Mouse (Mus musculus) ovary, postnatal 14 days (tissue): ENCODE data around the gene Gck.

ENCODE experiments used
- DNase-seq: peaks from one replicate; pipeline ENCODE4 v3.0.0; 2022; ENCODE audit warnings: low spot score

The Gck gene

GRCm38 (mm10) chr11:5949586-5950352 is at the start of gene Gck:
Gck (minus strand) TSS chr11:5950081.
- DNase-seq, result no peak

GRCm38 (mm10) chr11:5998472-5998871 is 48.6 kb upstream of the Gck start:
- DNase-seq, result no peak

GRCm38 (mm10) chr11:5995989-5996388 is 46.1 kb upstream of the Gck start:
- DNase-seq, result peak; percentile 87

GRCm38 (mm10) chr11:5994880-5995279 is 45.0 kb upstream of the Gck start:
- no peak for DNase-seq

GRCm38 (mm10) chr11:5994212-5994611 is 44.3 kb upstream of the Gck start:
- no peak for DNase-seq

- peak; percentile 21 for DNase-seq
Measured at GRCm38 (mm10) chr11:5990910-5991309, 41.0 kb upstream of the Gck start.

- DNase-seq, result no peak
Measured at GRCm38 (mm10) chr11:5989954-5990593, 40.2 kb upstream of the Gck start.

- DNase-seq, result no peak
Measured at GRCm38 (mm10) chr11:5988126-5988525, 38.2 kb upstream of the Gck start.

GRCm38 (mm10) chr11:5983629-5984028 is 33.7 kb upstream of the Gck start:
- DNase-seq, result no peak

- DNase-seq, result no peak
Measured at GRCm38 (mm10) chr11:5981323-5981722, 31.4 kb upstream of the Gck start.

GRCm38 (mm10) chr11:5980561-5980960 is 30.7 kb upstream of the Gck start:
- DNase-seq, result no peak

GRCm38 (mm10) chr11:5980108-5980507 is 30.2 kb upstream of the Gck start:
- DNase-seq, result no peak

GRCm38 (mm10) chr11:5979088-5979487 is 29.2 kb upstream of the Gck start:
- no peak for DNase-seq

- no peak for DNase-seq
Measured at GRCm38 (mm10) chr11:5976106-5976505, 26.2 kb upstream of the Gck start.

GRCm38 (mm10) chr11:5975068-5975467 is 25.2 kb upstream of the Gck start:
- DNase-seq, result no peak

GRCm38 (mm10) chr11:5974053-5974452 is 24.2 kb upstream of the Gck start:
- DNase-seq, result no peak

- DNase-seq, result no peak
Measured at GRCm38 (mm10) chr11:5973151-5973550, 23.3 kb upstream of the Gck start.

- DNase-seq, result no peak
Measured at GRCm38 (mm10) chr11:5971202-5971601, 21.3 kb upstream of the Gck start.

- no peak for DNase-seq
Measured at GRCm38 (mm10) chr11:5968223-5968622, 18.3 kb upstream of the Gck start.

GRCm38 (mm10) chr11:5966751-5967150 is 16.9 kb upstream of the Gck start:
- no peak for DNase-seq

- no peak for DNase-seq
Measured at GRCm38 (mm10) chr11:5965865-5966264, 16.0 kb upstream of the Gck start.

GRCm38 (mm10) chr11:5960051-5960450 is 10.2 kb upstream of the Gck start:
- no peak for DNase-seq

- DNase-seq, result peak; percentile 93
Measured at GRCm38 (mm10) chr11:5955546-5956276, 5.8 kb upstream of the Gck start, which contains the start of gene Ykt6. Ykt6 (plus strand) TSS chr11:5955693.
